Mouse (Mus musculus): ENCODE measurements at regions not wholly inside any gene's neighbourhood (a gene's known extent, or its start where the extent isn't known, plus 50 kb on each side); places are given as distances from the start of the nearest gene placed in this dataset.
"Not testable (repeated sequence)": the region's sequence is repeated elsewhere in the genome, so short reads cannot be mapped to it uniquely, and the experiment has no call there.

- TF ChIP-seq CTCF (IDR thresholded peaks at IDR 0.05; ENCODE audit: low read depth, low read length); POLR2A (IDR thresholded peaks at IDR 0.05; ENCODE audit: insufficient read depth, low read length): not testable (repeated sequence)
- TF ChIP-seq EP300 (IDR thresholded peaks at IDR 0.05; ENCODE audit: insufficient read depth, low read depth, low read length), result 0 out of 2 replicates have a peak, but pooled peaks have one; percentile 14
Observed at GRCm38 (mm10) chr13:50906431-50906830, 194.2 kb upstream of the Spin1 start.
